Mouse (Mus musculus) heart, embryonic 10.5 days (tissue): Measurements from ENCODE around the gene Mospd3. TPM values are rescaled to one million over a fixed set of nuclear protein-coding genes. Genes with fewer than 3 reads are reported as not detected.
"Not testable (repeated sequence)": the region's sequence is repeated elsewhere in the genome, so short reads cannot be mapped to it uniquely, and the experiment has no call there.

Experiments used
- DNase-seq: peaks from one replicate; pipeline ENCODE4 v3.0.0-alpha.2; 2017; ENCODE audit warnings: low spot score
- H3K27ac ChIP-seq: fragments of 300-500 bp; sonication (generic); 2 replicates; pipeline ENCODE4 v1.5.1; 2016; ENCODE audit warnings: mild to moderate bottlenecking
- H3K27me3 ChIP-seq: fragments of 300-500 bp; sonication (generic); 2 replicates; pipeline ENCODE4 v1.6.1; 2016; ENCODE audit warnings: mild to moderate bottlenecking; ENCODE audit not compliant: poor library complexity, insufficient read depth, severe bottlenecking
- H3K36me3 ChIP-seq: fragments of 300-500 bp; sonication (generic); 2 replicates; pipeline ENCODE4 v1.6.1; 2016; ENCODE audit warnings: mild to moderate bottlenecking, moderate library complexity
- H3K4me1 ChIP-seq: fragments of 300-500 bp; sonication (generic); 2 replicates; pipeline ENCODE4 v1.6.1; 2016; ENCODE audit warnings: mild to moderate bottlenecking
- H3K4me3 ChIP-seq: fragments of 300-500 bp; sonication (generic); 2 replicates; pipeline ENCODE4 v1.5.1; 2016; ENCODE audit warnings: mild to moderate bottlenecking, moderate library complexity
- H3K9me3 ChIP-seq: fragments of 300-500 bp; sonication (generic); 2 replicates; pipeline ENCODE4 v1.6.1; 2016; ENCODE audit warnings: mild to moderate bottlenecking, moderate library complexity
- WGBS: fragments of 180-500 bp; shearing (Covaris S2); methylation state at CpG from one replicate; pipeline ENCODE4 v1.1.7; 2016; 5-methylcytosine and 5-hydroxymethylcytosine counted together
- polyA plus RNA-seq: library from polyadenylated mRNA; unstranded; fragments of >200 nt; fragmentation: Nextera tagmentation; extraction: Ambion mirVana; gene quantifications from 2 replicates; pipeline ENCODE4 v1.2.1, GENCODE M21; 2016

Gene Mospd3
- polyA plus RNA-seq, 1 experiment from 2014 or later: 16.0 TPM

DNA sequence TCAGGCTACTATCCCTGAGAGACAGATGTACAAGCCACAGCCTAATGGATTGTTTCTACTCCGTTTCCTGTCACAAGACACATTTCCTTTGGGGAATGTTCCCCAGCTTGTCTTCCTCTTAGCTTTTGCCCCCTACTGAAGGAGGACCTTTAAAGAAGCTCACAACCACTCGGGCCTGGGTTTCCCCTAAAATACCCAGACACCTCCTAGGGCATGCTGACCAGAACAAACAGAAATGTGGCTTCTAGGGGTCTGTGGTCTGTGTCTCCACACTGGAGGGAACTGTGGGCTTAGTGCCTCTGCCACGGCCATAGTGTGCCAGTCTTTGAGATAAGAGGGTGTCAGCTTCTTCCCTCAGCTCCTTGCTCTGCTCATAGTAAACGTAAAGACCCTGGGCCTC, 30.7 kb upstream of the Mospd3 start:
- peaks cover 27% of the 10 kb centered on the region for H3K4me1 ChIP-seq
- 44% methylated on average over 4 of the region's 4 CpGs for WGBS
- no peak for DNase-seq
- H3K4me3 ChIP-seq: peak overlapping the region; percentile 19; the same call in 1 of the 2 replicates
- no peaks in the 10 kb centered on the region for H3K27me3 ChIP-seq
- peaks cover 34% of the 10 kb centered on the region for H3K36me3 ChIP-seq
- H3K9me3 ChIP-seq: no peaks in the 10 kb centered on the region
- H3K27ac ChIP-seq: peak overlapping the region; percentile 92; the same call in 1 of the 2 replicates

GRCm38 (mm10) chr5:137631171-137631570, 30.3 kb upstream of the Mospd3 start:
- Histone ChIP-seq H3K4me1 (peaks cover 27% of the 10 kb centered on the region), H3K27me3 (no peaks in the 10 kb centered on the region), H3K9me3 (no peaks in the 10 kb centered on the region), H3K4me3 (peak overlapping the region; percentile 19), H3K27ac (peak overlapping the region; percentile 92; the same call in 1 of the 2 replicates), H3K36me3 (peaks cover 30% of the 10 kb centered on the region)
- DNase-seq: no peak
- 55% methylated on average over 9 of the region's 9 CpGs for WGBS

DNA sequence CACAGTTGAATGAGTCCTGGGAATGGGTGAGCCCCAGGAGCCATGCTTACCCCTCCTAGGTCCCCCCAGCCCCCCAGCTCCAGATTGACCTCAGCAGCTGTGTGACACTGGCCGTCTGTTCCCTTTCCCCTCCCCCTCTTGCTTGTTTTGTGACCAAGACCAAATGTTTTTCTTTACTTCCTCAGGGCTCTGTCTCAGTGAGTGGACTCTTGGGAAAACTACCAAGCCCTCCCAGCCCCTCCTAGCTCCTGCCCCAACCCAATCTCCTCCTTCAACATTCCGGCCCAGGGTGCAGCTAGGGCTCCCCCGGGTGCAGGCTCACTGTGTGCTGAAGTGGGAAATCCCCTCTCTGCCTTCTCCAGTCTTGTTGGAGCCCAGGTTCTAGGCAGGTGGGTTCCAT, 29.7 kb upstream of the Mospd3 start:
- Histone ChIP-seq H3K4me1 (peaks cover 27% of the 10 kb centered on the region), H3K4me3 (peak overlapping the region; percentile 75), H3K36me3 (peaks cover 24% of the 10 kb centered on the region), H3K27ac (peak overlapping the region; percentile 92), H3K9me3 (no peaks in the 10 kb centered on the region), H3K27me3 (no peaks in the 10 kb centered on the region)
- WGBS: 29% methylated on average over 3 of the region's 3 CpGs
- DNase-seq: no peak

- WGBS: 25% methylated on average over 6 of the region's 6 CpGs
- Histone ChIP-seq H3K4me3 (peak overlapping the region; percentile 75), H3K27me3 (no peaks in the 10 kb centered on the region), H3K36me3 (peaks cover 18% of the 10 kb centered on the region), H3K9me3 (no peaks in the 10 kb centered on the region), H3K4me1 (peaks cover 29% of the 10 kb centered on the region), H3K27ac (peak overlapping the region; percentile 92)
- no peak for DNase-seq
Observed at GRCm38 (mm10) chr5:137629906-137630545, 29.2 kb upstream of the Mospd3 start.

DNA sequence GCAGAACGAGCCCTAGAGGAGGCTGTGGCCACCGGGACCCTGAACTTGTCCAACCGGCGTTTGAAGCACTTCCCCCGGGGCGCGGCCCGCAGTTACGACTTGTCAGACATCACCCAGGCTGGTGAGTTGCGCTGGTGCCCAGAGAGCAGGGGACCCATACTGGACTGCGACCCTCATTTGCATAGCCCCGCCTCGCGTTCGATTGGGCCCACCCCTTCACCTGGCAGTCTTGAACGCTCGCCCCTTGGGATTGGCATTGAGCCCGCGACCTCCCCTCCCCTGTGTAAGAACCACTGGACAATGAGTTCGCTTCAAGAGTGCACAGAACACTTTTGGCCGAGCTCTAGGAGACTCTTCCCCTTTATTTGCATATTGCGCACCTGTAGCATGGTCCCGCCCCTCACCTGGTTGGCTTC, 28.5 kb upstream of the Mospd3 start:
- peak; percentile 86 for DNase-seq
- H3K36me3 ChIP-seq: peaks cover 13% of the 10 kb centered on the region
- peak overlapping the region; percentile 75 for H3K4me3 ChIP-seq
- peaks cover 33% of the 10 kb centered on the region for H3K4me1 ChIP-seq
- 0% methylated on average over 23 of the region's 23 CpGs for WGBS
- H3K9me3 ChIP-seq: no peaks in the 10 kb centered on the region
- no peaks in the 10 kb centered on the region for H3K27me3 ChIP-seq
- H3K27ac ChIP-seq: peak overlapping the region; percentile 92

GRCm38 (mm10) chr5:137628498-137629305, 27.8 kb upstream of the Mospd3 start, which contains the start of the genes Fbxo24, Lrch4 and Gm20605:
Fbxo24 (minus strand) TSS chr5:137629002.
Lrch4 (plus strand) TSS chr5:137629121.
Gm20605 (plus strand) TSS chr5:137629175.
- under 1% methylated on average over 46 of the region's 46 CpGs for WGBS
- Histone ChIP-seq H3K27me3 (no peaks in the 10 kb centered on the region), H3K27ac (peak within 1 kb of the TSS; percentile 92), H3K9me3 (no peaks in the 10 kb centered on the region), H3K4me1 (peaks cover 33% of the 10 kb centered on the region), H3K36me3 (peaks cover 7% of the 10 kb centered on the region), H3K4me3 (peak within 1 kb of the TSS; percentile 75)
- DNase-seq: peak; percentile 100

DNA sequence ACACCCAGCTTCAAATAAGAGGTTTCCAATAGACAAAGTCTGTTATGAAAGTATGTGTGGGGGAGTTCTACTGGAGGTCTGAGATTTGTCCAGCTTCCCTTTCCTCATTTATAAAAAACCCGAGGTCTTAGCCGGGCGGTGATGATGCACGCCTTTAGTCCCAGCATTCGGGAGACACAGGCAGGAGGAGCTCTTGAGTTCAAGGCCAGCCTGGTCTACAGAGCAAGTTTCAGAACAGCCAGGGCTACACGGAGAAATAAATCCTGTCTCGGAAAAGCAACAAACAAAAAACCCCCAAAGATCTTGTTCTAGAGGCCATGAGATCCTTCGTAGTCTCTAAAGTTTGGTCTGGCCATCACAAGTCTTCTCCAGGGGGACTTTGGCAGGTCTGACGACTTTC, 27.1 kb upstream of the Mospd3 start:
- no peak for DNase-seq
- Histone ChIP-seq H3K4me3 (peak overlapping the region; percentile 75), H3K4me1 (peaks cover 33% of the 10 kb centered on the region), H3K9me3 (no peaks in the 10 kb centered on the region), H3K36me3 (peaks cover under 1% of the 10 kb centered on the region; the same call in 1 of the 2 replicates), H3K27me3 (no peaks in the 10 kb centered on the region), H3K27ac (peak overlapping the region; percentile 92)
- WGBS: 5% methylated on average over 9 of the region's 9 CpGs

DNA sequence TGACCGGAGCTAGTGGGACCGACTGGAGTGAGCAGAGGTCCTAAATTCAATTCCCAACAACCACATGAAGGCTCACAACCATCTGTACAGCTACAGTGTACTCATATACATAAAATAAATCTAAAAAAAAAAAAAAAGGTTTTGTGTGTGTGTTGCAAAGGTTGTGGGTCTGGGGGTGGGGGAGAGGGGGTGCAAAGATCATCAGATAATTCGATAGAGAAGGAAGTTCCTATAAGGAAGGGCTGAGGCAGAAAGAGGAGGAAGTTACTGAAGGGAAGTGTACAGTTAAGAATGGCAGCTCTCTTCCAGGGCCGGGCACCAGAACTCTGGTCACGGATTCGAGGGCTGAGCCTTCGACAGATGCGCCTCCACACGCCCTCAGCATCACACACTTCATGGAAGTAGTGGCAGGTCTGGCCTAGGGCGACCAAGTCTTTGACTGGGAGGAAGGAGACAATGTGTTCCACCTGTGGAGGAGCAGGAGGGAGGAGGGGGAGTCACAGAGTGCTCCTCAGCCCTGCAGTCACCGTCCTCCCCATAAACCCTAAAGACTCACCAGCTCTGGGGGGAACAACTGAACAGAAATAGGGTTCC, 23.2 kb upstream of the Mospd3 start:
- Histone ChIP-seq H3K4me3 (no peak overlapping the region), H3K9me3 (no peaks in the 10 kb centered on the region), H3K27me3 (peaks cover 5% of the 10 kb centered on the region; the same call in 1 of the 2 replicates), H3K4me1 (peaks cover 6% of the 10 kb centered on the region), H3K27ac (no peak overlapping the region), H3K36me3 (no peaks in the 10 kb centered on the region)
- DNase-seq: no peak
- WGBS: 80% methylated on average over 11 of the region's 11 CpGs

DNA sequence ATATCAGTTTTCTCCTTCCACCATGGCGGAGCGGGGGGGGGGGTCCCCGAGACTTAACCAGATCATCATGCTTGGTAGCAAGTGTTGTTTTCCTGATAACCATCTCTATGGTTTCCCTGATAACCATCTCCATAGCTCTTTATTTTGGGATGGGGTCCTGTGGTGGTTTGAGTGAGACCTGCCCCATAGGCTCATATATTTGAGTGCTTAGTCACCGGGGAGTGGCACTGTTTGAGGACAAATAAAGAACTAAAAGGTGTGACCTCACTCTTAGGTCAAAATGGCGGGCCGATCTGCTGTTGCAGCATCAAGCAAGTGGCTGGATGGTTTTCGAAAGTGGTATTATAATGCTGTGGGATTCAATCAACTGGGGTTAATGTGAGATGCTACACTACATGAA, 14.5 kb upstream of the Mospd3 start:
- H3K4me3 ChIP-seq: no peak overlapping the region
- peaks cover 18% of the 10 kb centered on the region for H3K27me3 ChIP-seq
- H3K4me1 ChIP-seq: peaks cover 37% of the 10 kb centered on the region
- WGBS: 84% methylated on average over 7 of the region's 7 CpGs
- H3K27ac ChIP-seq: no peak overlapping the region
- H3K9me3 ChIP-seq: no peaks in the 10 kb centered on the region
- DNase-seq: no peak
- no peaks in the 10 kb centered on the region for H3K36me3 ChIP-seq

DNA sequence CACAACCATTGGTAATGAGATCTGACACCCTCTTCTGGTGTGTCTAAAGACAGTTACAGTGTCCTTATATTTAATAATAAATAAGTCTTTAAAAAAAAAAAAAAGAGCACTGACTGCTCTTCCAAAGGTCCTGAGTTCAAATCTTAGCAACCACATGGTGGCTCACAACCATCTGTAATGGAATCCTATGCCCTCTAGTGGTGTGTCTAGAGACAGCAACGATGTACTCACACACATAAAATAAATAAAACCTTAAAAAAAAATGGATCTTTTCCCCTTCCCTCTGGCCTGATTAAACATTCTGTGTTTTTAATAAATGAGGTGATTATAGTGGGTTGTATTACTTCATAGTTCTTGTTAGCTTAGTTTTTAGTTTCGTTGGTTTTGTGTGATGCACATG, 14.1 kb upstream of the Mospd3 start:
- WGBS: 87% methylated on average over 2 of the region's 2 CpGs
- Histone ChIP-seq H3K4me1 (peaks cover 42% of the 10 kb centered on the region), H3K27me3 (peaks cover 18% of the 10 kb centered on the region)
- H3K9me3 ChIP-seq, H3K4me3 ChIP-seq, H3K27ac ChIP-seq, H3K36me3 ChIP-seq, DNase-seq: not testable (repeated sequence)

DNA sequence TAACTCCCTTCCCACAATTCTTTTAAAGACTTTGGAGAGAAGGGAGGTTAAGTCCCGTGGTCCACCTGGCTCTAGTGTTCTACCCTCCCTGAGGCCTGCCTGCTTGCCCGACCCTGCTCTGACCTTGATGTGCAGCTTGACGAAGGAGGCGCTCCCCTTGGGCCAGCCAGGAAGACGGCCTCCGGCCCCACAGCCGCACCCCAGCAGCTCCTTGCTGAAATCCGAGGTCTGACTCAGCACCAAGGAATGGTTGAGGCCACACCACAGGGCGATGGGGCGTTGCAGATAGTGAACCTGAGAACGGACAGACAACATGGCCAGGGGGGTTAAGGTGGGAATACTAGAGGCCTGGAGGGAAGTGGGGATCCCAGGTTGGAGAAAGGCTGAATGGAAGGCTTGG, 12.7 kb upstream of the Mospd3 start, which contains the start of gene Pcolce:
Gene Pcolce, minus strand, starts transcription at position 235 of the 400 bp plus-strand sequence.
- no peaks in the 10 kb centered on the region for H3K9me3 ChIP-seq
- peaks cover 51% of the 10 kb centered on the region for H3K4me1 ChIP-seq
- 32% methylated on average over 11 of the region's 11 CpGs for WGBS
- no peak within 1 kb of the TSS for H3K4me3 ChIP-seq
- peaks cover 12% of the 10 kb centered on the region for H3K27me3 ChIP-seq
- peak within 1 kb of the TSS; percentile 93 for H3K27ac ChIP-seq
- DNase-seq: no peak
- no peaks in the 10 kb centered on the region for H3K36me3 ChIP-seq

DNA sequence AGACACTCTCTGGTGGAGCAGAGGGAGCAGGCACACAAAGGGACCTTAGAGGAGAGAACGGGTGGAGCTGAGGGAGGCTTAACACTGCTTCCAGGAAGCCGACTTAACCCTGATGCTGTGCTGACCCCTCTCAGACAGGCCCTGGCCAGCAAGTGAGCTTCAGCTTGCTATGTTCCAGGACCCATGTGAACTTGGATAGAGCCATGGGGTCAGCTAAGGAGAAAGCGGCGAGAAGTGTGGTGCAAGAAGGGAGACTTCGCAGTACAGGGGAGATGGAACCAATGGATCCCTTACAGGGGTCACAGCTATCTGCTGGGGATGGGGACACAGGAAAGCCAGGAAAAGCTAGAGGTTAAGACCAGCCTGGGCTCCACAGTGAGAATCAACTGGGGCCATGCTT, 12.2 kb upstream of the Mospd3 start:
- no peak for DNase-seq
- Histone ChIP-seq H3K36me3 (no peaks in the 10 kb centered on the region), H3K9me3 (no peaks in the 10 kb centered on the region), H3K4me1 (peaks cover 56% of the 10 kb centered on the region), H3K27ac (peak overlapping the region; percentile 93), H3K4me3 (no peak overlapping the region), H3K27me3 (peaks cover 15% of the 10 kb centered on the region)
- 69% methylated on average over 5 of the region's 5 CpGs for WGBS

- H3K36me3 ChIP-seq: peaks cover 17% of the 10 kb centered on the region
- peak; percentile 85 for DNase-seq
- H3K27ac ChIP-seq: peak overlapping the region; percentile 93
- H3K4me3 ChIP-seq: peak overlapping the region; percentile 54
- peaks cover 60% of the 10 kb centered on the region for H3K4me1 ChIP-seq
- WGBS: 0% methylated on average over 6 of the region's 6 CpGs
- no peaks in the 10 kb centered on the region for H3K9me3 ChIP-seq
- peaks cover 16% of the 10 kb centered on the region for H3K27me3 ChIP-seq
Observed at GRCm38 (mm10) chr5:137611245-137611602, 10.4 kb upstream of the Mospd3 start.
